Mouse (Mus musculus): ENCODE data around the gene Zfp82.

- peak; percentile 22; the same call in 1 of the 2 replicates for TF ChIP-seq CTCF (IDR thresholded peaks at IDR 0.05; ENCODE audit: low read depth)
- TF ChIP-seq EP300 (IDR thresholded peaks at IDR 0.05; ENCODE audit: low read depth): peak; percentile 40; the same call in 1 of the 2 replicates
These were observed 22.1 kb upstream of the Zfp82 start, which contains the start of gene Zfp260 for GRCm38 (mm10) chr7:30094646-30095429.
